Mouse (Mus musculus) small intestine, adult 2 months (tissue): ENCODE data around the gene Edem1.

Source experiments
- CTCF ChIP-seq: fragments of 200-500 bp; IDR thresholded peaks from 2 replicates; pipeline ENCODE4 v1.5.1; 2012; ENCODE audit warnings: low read depth, mild to moderate bottlenecking, control low read depth, inconsistent platforms, low read length, moderate library complexity, mixed read lengths; ENCODE audit not compliant: insufficient replicate concordance, insufficient read length; ENCODE audit errors: extremely low read depth
- POLR2A ChIP-seq: fragments of 200-500 bp; IDR thresholded peaks from 2 replicates; pipeline ENCODE4 v1.6.1; 2012; ENCODE audit warnings: low read depth, mild to moderate bottlenecking, control low read depth, inconsistent platforms, low read length, moderate library complexity

DNA sequence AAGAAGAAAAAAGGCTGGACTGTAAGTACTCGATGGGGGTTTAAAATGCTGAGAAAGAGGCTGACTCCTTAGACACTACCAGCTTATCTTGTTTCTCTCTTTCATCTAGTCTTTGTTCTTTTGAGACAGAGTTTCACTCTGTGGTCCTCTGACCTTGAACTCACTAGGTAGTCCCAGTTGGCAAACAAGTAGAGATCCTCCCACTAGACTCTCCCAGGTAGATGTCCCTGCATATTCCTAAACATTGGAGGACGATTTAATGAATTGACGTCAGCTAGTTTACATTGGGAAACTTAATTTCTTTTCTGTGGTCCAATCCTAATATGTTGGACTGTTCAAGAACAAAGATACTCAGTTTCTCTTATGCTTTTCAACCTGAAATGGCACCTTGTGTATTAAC is 42.9 kb upstream of the Edem1 start:
- TF ChIP-seq CTCF (no peak), POLR2A (no peak)
